Mouse (Mus musculus) adipose tissue, adult 10 weeks (tissue): ENCODE data around the gene Zfp772. TPM values are rescaled to one million over a fixed set of nuclear protein-coding genes. Genes with fewer than 3 reads are reported as not detected.

Experiments used
- polyA plus RNA-seq: library from polyadenylated mRNA; stranded (reverse); fragments of 350-450 nt; fragmentation: Illumina TruSeq; extraction: RNeasy Lipid Tissue Mini Kit (QIAGEN cat#74804); gene quantifications from one replicate; pipeline ENCODE4 v1.2.3, GENCODE M21; 2014; ENCODE audit warnings: low read depth, low replicate concordance

Zfp772 gene
- polyA plus RNA-seq, result 4.2 TPM

GRCm38 (mm10) chr7:7209313-7210151, at the start of gene Zfp772:
Gene Zfp772, minus strand, starts transcription at chr7:7209998.

DNA sequence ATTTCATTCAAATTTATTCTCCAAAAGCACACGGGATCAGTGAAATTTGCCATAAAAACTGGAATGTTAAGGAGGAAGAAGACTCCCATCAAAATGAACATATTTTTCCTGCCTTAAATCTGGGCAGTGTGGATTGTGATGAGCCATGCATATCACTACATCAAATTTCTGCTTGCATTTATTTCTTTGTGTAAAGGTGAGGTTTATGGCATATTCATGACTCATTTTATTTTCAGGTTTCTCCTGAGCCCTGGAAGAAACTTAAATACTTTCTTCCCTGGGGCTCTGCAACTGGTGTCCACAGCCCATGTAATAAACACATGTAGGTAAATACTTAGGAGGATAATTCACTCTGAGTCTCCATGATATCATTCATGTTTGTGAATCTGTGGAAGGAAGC, 37.4 kb upstream of the Zfp772 start, which contains the start of gene Vmn2r29:
Gene Vmn2r29, minus strand, starts transcription at position 101 of the 400 bp plus-strand sequence.

GRCm38 (mm10) chr7:7171227-7172147, 38.3 kb downstream of the Zfp772 start, which contains the start of gene Zfp418:
Gene Zfp418, plus strand, starts transcription at chr7:7171330.

Other genes with a start within 250 kb of the Zfp772 start
- 1.3 TPM for gene Aurkc, start 214.7 kb downstream of the Zfp772 start, polyA plus RNA-seq
- 8.2 TPM for gene Zfp954, start 88.5 kb downstream of the Zfp772 start, polyA plus RNA-seq
- gene Zfp773, start 73.2 kb downstream of the Zfp772 start, polyA plus RNA-seq, result 0.66 TPM
- gene Zfp418, start 38.7 kb downstream of the Zfp772 start, polyA plus RNA-seq, result 1.5 TPM
- 1.7 TPM for gene Vmn2r29, start 37.3 kb upstream of the Zfp772 start, polyA plus RNA-seq
- 2.3 TPM for gene Gm45844, start 68.3 kb upstream of the Zfp772 start, polyA plus RNA-seq
- gene Clcn4, start 90.9 kb upstream of the Zfp772 start, polyA plus RNA-seq, result 41.3 TPM
- not detected for gene Vmn2r30, start 127.6 kb upstream of the Zfp772 start, polyA plus RNA-seq
- not detected for gene Gm45783, start 164.6 kb upstream of the Zfp772 start, polyA plus RNA-seq
- not detected for gene Vmn2r31, start 189.7 kb upstream of the Zfp772 start, polyA plus RNA-seq